Mouse (Mus musculus): ENCODE measurements around the gene Irf2. TPM values are rescaled to one million over a fixed set of nuclear protein-coding genes. Genes with fewer than 3 reads are reported as not detected.

Gene Irf2
- polyA plus RNA-seq, 1 experiment from 2014 or later, result 19.7 TPM

DNA sequence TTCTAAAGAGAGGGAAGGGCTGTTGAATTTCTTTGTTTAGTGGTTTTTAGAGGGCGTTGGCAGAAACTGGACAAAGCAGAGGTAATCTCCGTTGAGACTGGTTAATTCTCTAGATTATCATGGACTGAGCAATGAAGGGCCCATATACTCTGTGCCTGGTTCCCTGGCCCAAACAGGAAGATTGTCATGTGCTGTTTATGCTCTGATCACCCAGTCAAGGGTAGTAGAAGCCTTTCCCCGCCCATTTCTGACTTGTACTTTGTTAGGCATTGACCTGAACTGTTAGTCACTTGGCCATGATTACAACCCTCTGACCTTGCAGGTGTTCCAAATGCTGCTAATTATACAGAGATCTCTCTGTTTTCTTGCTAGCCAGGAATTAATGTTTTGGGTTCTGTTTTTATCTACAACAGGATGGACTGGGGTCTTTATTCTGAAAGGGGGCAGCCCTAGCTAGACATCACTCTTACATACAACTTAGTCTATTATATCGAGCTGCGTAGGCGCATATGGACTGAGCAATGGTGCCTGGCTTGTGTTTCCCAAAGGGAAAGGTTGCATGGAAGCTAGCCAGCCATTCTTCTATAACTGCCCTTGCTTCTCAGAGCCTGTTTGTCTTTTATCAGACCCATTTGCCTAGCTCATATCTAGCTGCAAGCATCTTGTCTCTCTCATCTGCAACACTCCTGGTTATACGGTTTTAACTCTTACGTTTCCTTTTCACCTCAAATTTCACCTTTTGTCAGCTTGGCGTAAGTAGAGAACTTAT lies 143.9 kb downstream of the Irf2 start:
- no peaks in the 10 kb centered on the region for H3K36me3 ChIP-seq
- no peak overlapping the region for H3K27ac ChIP-seq (replicated peaks)
- no peak overlapping the region for H3K9ac ChIP-seq
- H3K4me3 ChIP-seq (replicated peaks), result no peak overlapping the region
- no peak overlapping the region for H3K4me2 ChIP-seq (replicated peaks)
- 86% methylated on average over 9 of the region's 9 CpGs for WGBS
- no peaks in the 10 kb centered on the region for H3K9me3 ChIP-seq (replicated peaks)
- no peaks in the 10 kb centered on the region for H3K27me3 ChIP-seq
- ATAC-seq (ENCODE audit: insufficient number of reproducible peaks, low FRiP score, low TSS enrichment, low read depth), result no peak
- H3K4me1 ChIP-seq, result no peaks in the 10 kb centered on the region

DNA sequence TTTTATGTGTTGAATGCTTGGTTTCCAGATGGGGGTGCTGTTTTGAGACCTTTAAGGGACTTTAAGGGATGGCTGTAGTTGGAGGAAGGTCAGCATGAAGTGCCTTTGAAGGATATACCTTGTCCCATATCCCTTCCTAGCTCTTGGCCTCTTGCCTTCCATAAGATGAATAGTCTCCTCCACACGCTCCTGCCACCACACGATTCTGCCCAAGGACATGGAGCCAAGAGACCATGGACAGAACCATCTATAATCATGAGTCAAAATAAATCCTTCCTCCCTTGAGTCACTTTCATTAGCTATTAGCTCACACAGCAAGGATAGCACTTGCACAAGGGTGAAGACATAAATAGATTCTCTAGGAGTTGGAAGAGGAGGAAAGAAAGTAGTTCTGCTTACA lies 146.3 kb downstream of the Irf2 start:
- Histone ChIP-seq H3K9ac (no peak overlapping the region), H3K4me1 (no peaks in the 10 kb centered on the region), H3K4me3 (replicated peaks) (no peak overlapping the region), H3K27me3 (no peaks in the 10 kb centered on the region), H3K9me3 (replicated peaks) (no peaks in the 10 kb centered on the region), H3K4me2 (replicated peaks) (no peak overlapping the region), H3K36me3 (no peaks in the 10 kb centered on the region), H3K27ac (replicated peaks) (no peak overlapping the region)
- WGBS, result 86% methylated on average over 2 of the region's 2 CpGs
- no peak for ATAC-seq (ENCODE audit: insufficient number of reproducible peaks, low FRiP score, low TSS enrichment, low read depth)

DNA sequence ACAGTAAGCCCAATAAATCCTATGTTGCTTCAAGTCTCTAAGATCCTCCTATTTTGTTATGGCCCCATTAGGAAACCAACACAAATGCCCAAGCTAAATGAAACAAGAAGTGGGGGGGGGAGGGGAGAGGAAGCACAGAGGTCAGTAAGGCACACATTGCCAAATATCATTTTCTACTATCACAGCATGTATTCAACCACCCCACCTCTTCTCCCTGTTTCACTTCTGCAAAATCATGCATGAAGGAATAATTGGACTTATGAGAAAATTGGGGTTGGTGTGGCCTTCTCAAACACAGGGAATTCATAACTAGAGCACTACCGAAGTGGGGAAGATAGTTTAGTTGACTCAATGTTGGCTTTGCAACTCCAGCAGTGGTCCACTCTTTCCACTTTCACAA lies 146.7 kb downstream of the Irf2 start:
- Histone ChIP-seq H3K36me3 (no peaks in the 10 kb centered on the region), H3K4me3 (replicated peaks) (no peak overlapping the region), H3K4me2 (replicated peaks) (no peak overlapping the region), H3K9ac (no peak overlapping the region), H3K27ac (replicated peaks) (no peak overlapping the region), H3K9me3 (replicated peaks) (no peaks in the 10 kb centered on the region), H3K27me3 (no peaks in the 10 kb centered on the region), H3K4me1 (no peaks in the 10 kb centered on the region)
- 96% methylated on average over 1 of the region's 1 CpGs for WGBS
- no peak for ATAC-seq (ENCODE audit: insufficient number of reproducible peaks, low FRiP score, low TSS enrichment, low read depth)

DNA sequence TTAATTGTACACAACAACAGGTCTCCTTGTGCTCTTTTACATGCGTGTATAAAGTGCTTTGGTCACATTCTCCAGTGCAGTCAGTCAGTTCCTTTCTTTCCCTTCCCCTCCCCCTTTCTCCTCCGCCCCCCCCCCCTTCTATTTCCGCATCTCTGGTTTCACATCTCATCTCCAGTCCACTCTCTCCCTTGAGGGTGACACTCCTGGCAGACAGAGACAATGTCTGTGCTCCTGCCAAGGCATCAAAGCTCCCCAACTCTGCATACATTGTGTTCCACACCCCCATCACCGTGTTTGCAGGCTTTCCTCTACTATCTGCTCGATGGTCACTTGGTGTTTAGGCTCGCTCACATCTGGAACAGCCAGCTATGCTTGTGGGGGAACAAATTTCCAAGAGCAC lies 147.9 kb downstream of the Irf2 start:
- 61% methylated on average over 6 of the region's 6 CpGs for WGBS
- H3K4me3 ChIP-seq (replicated peaks), result no peak overlapping the region
- peaks cover 6% of the 10 kb centered on the region; the same call in 1 of the 2 replicates for H3K4me1 ChIP-seq
- no peak overlapping the region for H3K4me2 ChIP-seq (replicated peaks)
- no peaks in the 10 kb centered on the region for H3K27me3 ChIP-seq
- no peak overlapping the region for H3K27ac ChIP-seq (replicated peaks)
- no peaks in the 10 kb centered on the region for H3K9me3 ChIP-seq (replicated peaks)
- ATAC-seq (ENCODE audit: insufficient number of reproducible peaks, low FRiP score, low TSS enrichment, low read depth), result no peak
- H3K36me3 ChIP-seq, result no peaks in the 10 kb centered on the region
- H3K9ac ChIP-seq, result no peak overlapping the region

DNA sequence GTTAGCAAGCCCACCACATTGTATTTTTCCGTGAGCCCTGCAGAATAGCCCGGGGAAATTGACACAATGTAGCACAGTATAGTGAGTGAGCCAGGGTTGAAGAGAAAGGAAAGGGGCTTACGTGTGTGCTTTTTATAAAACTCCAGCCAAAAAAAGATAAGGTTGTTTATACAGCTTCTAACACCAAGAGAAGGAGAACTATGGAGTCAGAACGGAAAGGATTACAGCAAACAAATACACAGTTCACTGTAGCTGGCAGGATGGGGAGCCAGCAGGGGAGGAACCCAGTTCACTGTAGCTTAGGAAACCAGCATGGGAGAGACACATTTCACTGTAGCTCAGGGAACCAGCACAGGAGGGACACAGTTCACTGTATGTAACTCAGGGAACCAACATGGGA lies 149.0 kb downstream of the Irf2 start:
- no peak overlapping the region for H3K9ac ChIP-seq
- H3K4me3 ChIP-seq (replicated peaks), result no peak overlapping the region
- no peaks in the 10 kb centered on the region for H3K36me3 ChIP-seq
- WGBS, result 54% methylated on average over 4 of the region's 4 CpGs
- H3K4me1 ChIP-seq, result peaks cover 14% of the 10 kb centered on the region
- H3K4me2 ChIP-seq (replicated peaks), result no peak overlapping the region
- ATAC-seq (ENCODE audit: insufficient number of reproducible peaks, low FRiP score, low TSS enrichment, low read depth), result no peak
- no peaks in the 10 kb centered on the region for H3K9me3 ChIP-seq (replicated peaks)
- no peak overlapping the region for H3K27ac ChIP-seq (replicated peaks)
- no peaks in the 10 kb centered on the region for H3K27me3 ChIP-seq

DNA sequence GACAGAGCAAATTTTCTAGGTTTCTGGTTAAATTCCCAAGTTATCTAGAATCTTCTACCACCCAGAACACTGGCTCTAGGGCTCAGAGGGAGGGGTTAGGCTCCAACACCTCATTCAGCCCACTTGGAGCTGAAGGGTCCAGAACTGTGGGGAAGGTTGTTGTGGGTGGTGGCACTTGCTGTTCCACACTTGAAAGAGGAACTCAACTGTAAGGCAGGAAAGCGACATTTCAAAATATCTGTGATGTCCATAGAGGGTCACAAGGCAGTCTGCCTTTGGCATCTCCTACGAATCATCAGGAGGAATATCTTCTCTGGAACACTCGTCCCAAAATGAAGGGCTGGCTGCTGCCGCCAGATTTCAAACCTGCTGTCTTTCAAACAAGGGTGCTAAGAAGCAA lies 150.7 kb downstream of the Irf2 start:
- WGBS, result 81% methylated on average over 4 of the region's 4 CpGs
- Histone ChIP-seq H3K27ac (replicated peaks) (no peak overlapping the region), H3K27me3 (no peaks in the 10 kb centered on the region)

DNA sequence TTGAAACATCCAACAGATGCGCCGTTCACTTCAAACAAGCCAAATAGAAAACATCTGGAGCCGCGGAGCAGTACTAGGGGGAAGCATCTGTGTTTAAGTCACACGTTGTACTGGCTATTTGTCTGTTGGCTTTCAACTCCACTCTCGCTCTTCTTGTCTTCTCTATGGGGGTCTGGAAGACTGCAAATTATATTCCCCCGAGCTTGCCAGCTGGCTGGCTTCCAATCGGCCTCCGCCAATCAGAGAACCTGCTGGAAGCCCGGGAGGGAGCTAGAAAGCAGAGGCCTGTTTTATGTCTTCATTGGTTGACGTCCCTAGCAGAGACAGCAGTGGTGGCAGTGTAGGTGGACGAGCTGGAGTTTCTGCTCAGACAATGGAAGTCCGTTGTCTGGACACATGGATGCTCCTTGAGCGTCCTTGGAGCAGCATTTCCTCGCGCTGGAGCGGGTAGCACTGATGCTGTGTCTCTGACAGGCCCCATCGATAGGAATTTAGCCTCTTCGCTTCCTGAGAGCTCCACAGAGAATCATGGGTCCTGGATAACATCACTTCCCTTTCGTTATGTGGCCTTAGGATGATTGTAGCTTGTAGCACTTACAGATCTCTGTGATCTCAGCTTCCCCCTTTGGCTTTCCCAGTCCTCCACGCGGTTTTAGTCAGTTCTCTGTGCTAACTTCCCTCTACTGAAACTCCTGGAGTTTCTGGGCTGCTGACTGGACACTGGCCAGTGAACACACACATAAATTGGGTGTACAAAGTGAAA lies 153.2 kb downstream of the Irf2 start:
- H3K27me3 ChIP-seq, result no peaks in the 10 kb centered on the region
- H3K9me3 ChIP-seq (replicated peaks), result no peaks in the 10 kb centered on the region
- H3K4me3 ChIP-seq (replicated peaks), result peak overlapping the region; percentile 15
- ATAC-seq (ENCODE audit: insufficient number of reproducible peaks, low FRiP score, low TSS enrichment, low read depth), result peak; percentile 80
- H3K36me3 ChIP-seq, result no peaks in the 10 kb centered on the region
- H3K4me1 ChIP-seq, result peaks cover 14% of the 10 kb centered on the region
- H3K27ac ChIP-seq (replicated peaks), result peak overlapping the region; percentile 81
- peak overlapping the region; percentile 37 for H3K4me2 ChIP-seq (replicated peaks)
- H3K9ac ChIP-seq, result no peak overlapping the region
- WGBS, result 39% methylated on average over 22 of the region's 22 CpGs

More for the DNA sequence above, 150.7 kb downstream of the Irf2 start:
- H3K9me3 ChIP-seq (replicated peaks), result no peaks in the 10 kb centered on the region
- no peak overlapping the region for H3K4me2 ChIP-seq (replicated peaks)
- no peak overlapping the region for H3K4me3 ChIP-seq (replicated peaks)
- no peak for ATAC-seq (ENCODE audit: insufficient number of reproducible peaks, low FRiP score, low TSS enrichment, low read depth)
- no peaks in the 10 kb centered on the region for H3K36me3 ChIP-seq
- H3K4me1 ChIP-seq, result peaks cover 14% of the 10 kb centered on the region
- H3K9ac ChIP-seq, result no peak overlapping the region

DNA sequence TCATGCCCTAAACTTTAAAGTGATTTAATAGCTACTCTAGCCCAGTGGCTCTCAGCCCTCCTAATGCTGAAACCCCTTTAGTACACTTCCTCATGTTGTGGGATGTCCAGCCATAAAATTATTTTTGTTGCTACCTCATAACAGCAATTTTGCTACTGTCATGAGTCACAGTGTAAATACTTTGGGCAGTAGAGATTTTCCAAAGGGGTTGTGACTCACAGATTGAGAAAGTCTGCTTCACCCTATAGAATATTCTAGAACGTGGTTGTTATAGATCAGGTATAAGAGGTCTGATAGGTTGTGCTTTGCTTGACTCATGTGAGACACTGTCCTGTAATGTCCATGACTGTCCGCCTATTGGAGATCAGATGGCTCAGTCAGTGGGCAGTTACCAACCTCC lies 154.9 kb downstream of the Irf2 start:
- Histone ChIP-seq H3K27ac (replicated peaks) (no peak overlapping the region), H3K36me3 (no peaks in the 10 kb centered on the region), H3K4me1 (peaks cover 14% of the 10 kb centered on the region), H3K9me3 (replicated peaks) (no peaks in the 10 kb centered on the region), H3K4me3 (replicated peaks) (no peak overlapping the region), H3K27me3 (no peaks in the 10 kb centered on the region), H3K9ac (no peak overlapping the region), H3K4me2 (replicated peaks) (no peak overlapping the region)
- ATAC-seq (ENCODE audit: insufficient number of reproducible peaks, low FRiP score, low TSS enrichment, low read depth), result no peak
- WGBS, result 92% methylated on average over 2 of the region's 2 CpGs

DNA sequence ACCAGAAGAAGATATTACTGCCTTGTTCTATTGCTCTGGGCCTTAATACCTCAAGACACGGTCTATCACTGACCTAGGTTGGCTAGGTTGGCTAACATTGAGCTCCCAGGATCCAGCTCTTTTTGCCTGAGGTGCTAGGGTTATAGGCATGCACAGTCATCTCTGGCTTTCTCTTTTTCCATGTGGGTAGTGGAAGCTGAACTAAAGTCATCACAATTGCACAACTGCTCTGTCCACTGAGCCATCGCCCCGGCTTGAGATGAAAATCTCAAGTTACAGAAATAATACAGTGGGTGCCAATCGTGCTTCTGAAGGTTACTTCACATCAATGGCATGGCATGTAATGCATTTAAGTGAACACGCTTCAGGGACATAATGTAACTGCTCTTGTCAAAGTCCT lies 156.5 kb downstream of the Irf2 start:
- no peak for ATAC-seq (ENCODE audit: insufficient number of reproducible peaks, low FRiP score, low TSS enrichment, low read depth)
- H3K4me3 ChIP-seq (replicated peaks), result no peak overlapping the region
- H3K9ac ChIP-seq, result no peak overlapping the region
- H3K27me3 ChIP-seq, result no peaks in the 10 kb centered on the region
- H3K9me3 ChIP-seq (replicated peaks), result no peaks in the 10 kb centered on the region
- H3K4me1 ChIP-seq, result peaks cover 14% of the 10 kb centered on the region
- H3K4me2 ChIP-seq (replicated peaks), result no peak overlapping the region
- H3K36me3 ChIP-seq, result no peaks in the 10 kb centered on the region
- no peak overlapping the region for H3K27ac ChIP-seq (replicated peaks)
- WGBS, result 84% methylated on average over 5 of the region's 5 CpGs

DNA sequence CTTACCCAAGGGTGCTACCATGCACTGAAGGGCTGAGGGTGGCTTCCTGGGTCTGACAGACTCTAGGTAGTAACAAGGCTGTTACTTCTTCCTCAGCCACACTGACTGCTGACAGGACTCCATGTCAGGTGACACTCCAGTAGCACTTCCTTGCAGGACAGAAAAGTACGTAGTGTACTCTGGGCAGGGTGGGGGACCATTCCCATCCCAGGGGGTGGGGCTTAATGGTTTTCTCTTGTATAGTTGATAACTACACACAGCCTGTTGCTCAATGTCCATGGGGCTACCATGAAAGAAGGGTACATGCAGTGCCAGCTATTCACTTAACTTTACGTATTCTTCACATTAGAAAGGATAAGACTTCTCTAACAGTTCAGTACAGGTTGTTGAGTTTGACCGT lies 157.2 kb downstream of the Irf2 start:
- H3K36me3 ChIP-seq, result no peaks in the 10 kb centered on the region
- no peak for ATAC-seq (ENCODE audit: insufficient number of reproducible peaks, low FRiP score, low TSS enrichment, low read depth)
- H3K27me3 ChIP-seq, result no peaks in the 10 kb centered on the region
- peaks cover 14% of the 10 kb centered on the region for H3K4me1 ChIP-seq
- no peak overlapping the region for H3K9ac ChIP-seq
- H3K27ac ChIP-seq (replicated peaks), result no peak overlapping the region
- no peak overlapping the region for H3K4me3 ChIP-seq (replicated peaks)
- WGBS, result 91% methylated on average over 3 of the region's 3 CpGs
- no peaks in the 10 kb centered on the region for H3K9me3 ChIP-seq (replicated peaks)
- H3K4me2 ChIP-seq (replicated peaks), result no peak overlapping the region

Data from embryonic facial prominence, embryonic 15.5 days (tissue).